Mouse (Mus musculus) CH12.LX (cell line): ENCODE results near the gene Usb1. TPM values are rescaled to one million over a fixed set of nuclear protein-coding genes. Genes with fewer than 3 reads are reported as not detected.

Experiments used
- DNase-seq: peaks from one replicate; pipeline ENCODE4 v3.0.0-alpha.2; 2013; ENCODE audit errors: extremely low read depth
- H3K27ac ChIP-seq: 2 replicates; pipeline ENCODE4 v1.5.1; 2012; ENCODE audit warnings: low read depth, mild to moderate bottlenecking, control low read depth, moderate library complexity; ENCODE audit not compliant: insufficient read depth
- H3K27me3 ChIP-seq: replicated peaks from 2 replicates; pipeline ENCODE3; 2012; ENCODE audit warnings: inconsistent platforms
- H3K36me3 ChIP-seq, 2 experiments: replicated peaks in 1 of 2; 2 replicates each; pipeline versions ENCODE3 to v1.6.1; 2012; ENCODE audit warnings: inconsistent platforms in 1 of 2, low read length in 1 of 2, mild to moderate bottlenecking in 1 of 2, mixed read lengths in 1 of 2, moderate library complexity in 1 of 2; ENCODE audit not compliant: control insufficient read depth in 1 of 2, insufficient read depth in 1 of 2
- H3K4me1 ChIP-seq, 2 experiments: 2 replicates each; pipeline ENCODE4 v1.6.1; 2012; ENCODE audit warnings: inconsistent platforms in 1 of 2, moderate library complexity in 1 of 2; ENCODE audit not compliant: insufficient read depth in 2 of 2, control insufficient read depth in 1 of 2
- H3K4me2 ChIP-seq: 2 replicates; pipeline ENCODE4 v1.6.1; 2012; ENCODE audit warnings: low read depth, mild to moderate bottlenecking, control low read depth; ENCODE audit not compliant: poor library complexity, insufficient read depth, severe bottlenecking
- H3K4me3 ChIP-seq, 3 experiments: fragments of 150-350 bp in 1 of 3; sonication (generic) in 1 of 3; replicated peaks in 1 of 3; 2 replicates each; pipeline versions ENCODE3 to v1.5.1; 2011 to 2012; ENCODE audit warnings: low read depth in 2 of 3, low read length in 2 of 3, mild to moderate bottlenecking in 2 of 3, moderate library complexity in 2 of 3, control low read depth in 1 of 3, improper control_type of control experiment in 1 of 3, inconsistent platforms in 1 of 3, mixed read lengths in 1 of 3; ENCODE audit not compliant: poor library complexity in 1 of 3
- H3K79me2 ChIP-seq: replicated peaks from 2 replicates; pipeline ENCODE4 v1.6.1; 2012; ENCODE audit warnings: mild to moderate bottlenecking, moderate library complexity; ENCODE audit not compliant: control insufficient read depth, poor library complexity, insufficient read depth, severe bottlenecking; ENCODE audit errors: extremely low read depth
- H3K9ac ChIP-seq: 2 replicates; pipeline ENCODE4 v1.6.1; 2012; ENCODE audit warnings: low read depth, mild to moderate bottlenecking, control low read depth, moderate library complexity; ENCODE audit not compliant: insufficient read depth
- H3K9me3 ChIP-seq: replicated peaks from 2 replicates; pipeline ENCODE3; 2012; ENCODE audit warnings: low read length, inconsistent platforms, mixed read lengths
- CTCF ChIP-seq, 2 experiments: IDR thresholded peaks in 1 of 2; conservative IDR thresholded peaks in 1 of 2; 2 replicates each; pipeline ENCODE4 v1.5.1; 2011 to 2012; ENCODE audit warnings: low read depth in 2 of 2, low read length in 2 of 2, improper control_type of control experiment in 1 of 2, inconsistent platforms in 1 of 2, mild to moderate bottlenecking in 1 of 2, moderate library complexity in 1 of 2
- EP300 ChIP-seq: IDR thresholded peaks from 2 replicates; pipeline ENCODE4 v1.6.1; 2011; ENCODE audit warnings: low read length, improper control_type of control experiment
- HCFC1 ChIP-seq: IDR thresholded peaks from 2 replicates; pipeline ENCODE4 v1.6.1; 2012; ENCODE audit warnings: low read depth, mild to moderate bottlenecking, inconsistent platforms, low read length, improper control_type of control experiment
- IRF4 ChIP-seq: IDR thresholded peaks from 2 replicates; pipeline ENCODE4 v1.6.1; 2014; ENCODE audit warnings: low read depth, mild to moderate bottlenecking, inconsistent platforms, low read length, improper control_type of control experiment
- JUN ChIP-seq: IDR thresholded peaks from 2 replicates; pipeline ENCODE4 v1.6.1; 2011; ENCODE audit warnings: low read depth, mild to moderate bottlenecking, low read length, improper control_type of control experiment, moderate library complexity; ENCODE audit not compliant: insufficient read depth
- JUND ChIP-seq: conservative IDR thresholded peaks from 2 replicates; pipeline ENCODE4 v1.6.1; 2011; ENCODE audit warnings: low read depth, low read length, improper control_type of control experiment
- KAT2A ChIP-seq: IDR thresholded peaks from 2 replicates; pipeline ENCODE4 v1.6.1; 2012; ENCODE audit warnings: low read length, improper control_type of control experiment, inconsistent platforms; ENCODE audit not compliant: insufficient replicate concordance
- MAZ ChIP-seq: IDR thresholded peaks from 2 replicates; pipeline ENCODE4 v1.6.1; 2012; ENCODE audit warnings: low read depth, mild to moderate bottlenecking, inconsistent platforms, low read length, improper control_type of control experiment, moderate library complexity
- MEF2A ChIP-seq: IDR thresholded peaks from 2 replicates; pipeline ENCODE4 v1.6.1; 2014; ENCODE audit warnings: low read depth, mild to moderate bottlenecking, inconsistent platforms, low read length, improper control_type of control experiment, borderline replicate concordance
- MXI1 ChIP-seq: IDR thresholded peaks from 2 replicates; pipeline ENCODE4 v1.6.1; 2011; ENCODE audit warnings: mild to moderate bottlenecking, low read depth, low read length, improper control_type of control experiment
- POLR2A ChIP-seq: IDR thresholded peaks from 2 replicates; pipeline ENCODE4 v1.6.1; 2011; ENCODE audit warnings: low read depth, mild to moderate bottlenecking, improper control_type of control experiment, low read length
- RAD21 ChIP-seq: IDR thresholded peaks from 2 replicates; pipeline ENCODE4 v1.6.1; 2011; ENCODE audit warnings: low read depth, mild to moderate bottlenecking, low read length, improper control_type of control experiment, moderate library complexity
- SMC3 ChIP-seq: IDR thresholded peaks from 2 replicates; pipeline ENCODE4 v1.6.1; 2011; ENCODE audit warnings: low read depth, low read length, improper control_type of control experiment
- ZC3H11A ChIP-seq: IDR thresholded peaks from 2 replicates; pipeline ENCODE4 v1.6.1; 2012; ENCODE audit warnings: low read depth, mild to moderate bottlenecking, inconsistent platforms, low read length, improper control_type of control experiment
- ZMIZ1 ChIP-seq: IDR thresholded peaks from 2 replicates; pipeline ENCODE4 v1.6.1; 2012; ENCODE audit warnings: low read depth, mild to moderate bottlenecking, inconsistent platforms, low read length, improper control_type of control experiment
- dilution Hi-C: fragments of 300-500 bp; cut with MboI; formaldehyde crosslinking; loops from 2 replicates; pipeline ENCODE4 v1.14.3; 2020; ENCODE audit warnings: low sequenced_read_pairs; ENCODE audit not compliant: extremely low pct_unique_long_range_greater_than_20kb, extremely low pct_ligation_motif_present
- in situ Hi-C: fragments of 300-500 bp; cut with MboI; formaldehyde crosslinking; loops from 3 replicates; pipeline ENCODE4 v1.14.3; 2019; ENCODE audit warnings: low sequenced_read_pairs, low pct_ligation_motif_present, low pct_unique_long_range_greater_than_20kb, mixed read lengths
- polyA plus RNA-seq: library from polyadenylated mRNA; unstranded; fragments of >175 nt; gene quantifications from 2 replicates; pipeline ENCODE4 v1.2.1, GENCODE M21; 2012; ENCODE audit warnings: low read depth; ENCODE audit not compliant: insufficient read length
- total RNA-seq, 2 experiments: library from RNA; depleted of rRNA; stranded (reverse); fragments of 300-350 nt in 1 of 2; fragments of >200 nt in 1 of 2; gene quantifications; 2 replicates each; pipeline ENCODE4 v1.2.3; 2012 to 2014

The Usb1 gene
- total and polyA plus RNA-seq, 3 experiments, result 15.2 to 25.0 (median 16.4) TPM

DNA sequence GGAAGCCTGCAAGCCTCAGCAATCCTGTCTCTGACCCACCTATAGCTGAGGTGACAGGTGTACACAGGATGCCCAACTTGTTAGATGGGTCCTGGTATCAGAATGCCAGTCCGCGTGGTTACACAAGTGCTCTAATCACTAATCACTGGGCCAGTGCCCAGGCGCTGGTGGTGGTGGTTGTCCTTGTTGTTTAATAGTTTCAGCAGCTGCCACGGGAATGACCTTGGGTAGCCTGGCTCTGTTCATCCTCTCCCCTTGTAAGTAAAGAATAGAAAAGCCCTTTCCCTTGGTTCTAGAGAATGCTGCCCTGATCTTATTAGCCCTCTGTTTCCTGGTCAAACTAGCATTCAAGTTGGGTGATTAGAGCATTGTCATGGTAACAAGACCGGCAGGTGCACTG, 9.6 kb downstream of the Usb1 start:
- Histone ChIP-seq H3K79me2 (no peaks in the 10 kb centered on the region), H3K9me3 (no peaks in the 10 kb centered on the region), H3K4me3 (no peak overlapping the region), H3K27ac (no peak overlapping the region), H3K36me3 (peaks cover 15 to 85% of the 10 kb centered on the region in 2 experiments), H3K4me2 (no peak overlapping the region), H3K27me3 (no peaks in the 10 kb centered on the region), H3K9ac (no peak overlapping the region), H3K4me1 (no peaks in the 10 kb centered on the region)
- in situ Hi-C loops, result no loop called here
- no peak for DNase-seq
- dilution Hi-C loops, result no loop called here
- TF ChIP-seq MAZ (no peak), POLR2A (no peak), HCFC1 (no peak)
- TF ChIP-seq, all 38 proteins: peak for 0

DNA sequence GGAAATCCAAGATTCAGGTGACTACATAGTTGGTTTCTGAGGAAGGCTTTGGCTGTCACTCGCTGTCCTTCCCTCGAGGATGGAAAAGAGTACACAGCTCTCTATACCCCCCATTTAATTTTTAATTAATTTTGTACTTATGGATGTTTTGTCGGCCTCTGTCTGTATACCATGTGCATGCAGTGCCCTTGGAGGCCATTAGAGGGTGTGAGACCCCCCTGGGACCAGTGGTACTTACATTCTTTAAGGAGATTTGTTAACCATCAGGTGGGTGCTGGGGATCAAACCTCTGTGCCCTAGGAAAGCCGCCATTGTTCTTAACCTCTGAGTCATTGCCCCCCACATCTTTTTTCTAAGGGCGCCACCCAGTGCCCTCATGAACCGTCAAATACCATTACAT, 12.6 kb downstream of the Usb1 start:
- H3K9me3 ChIP-seq, result no peaks in the 10 kb centered on the region
- H3K9ac ChIP-seq, result no peak overlapping the region
- peaks cover 0 to 11% of the 10 kb centered on the region in 2 experiments; a peak in 2 of 4 replicates for H3K4me1 ChIP-seq
- dilution Hi-C loops (no loop called here), in situ Hi-C loops (no loop called here)
- TF ChIP-seq CTCF (conservative IDR thresholded peaks at IDR 0.05 in 1 of 2, IDR thresholded peaks at IDR 0.05 in 1 of 2; ENCODE audit: low read depth in 2 of 2, low read length in 2 of 2) (peak in 1 of 2 experiments; percentile 52; a peak in 2 of 4 replicates), EP300 (no peak)
- H3K4me2 ChIP-seq, result no peak overlapping the region
- H3K79me2 ChIP-seq, result no peaks in the 10 kb centered on the region
- DNase-seq, result no peak
- no peaks in the 10 kb centered on the region for H3K27me3 ChIP-seq
- no peak overlapping the region for H3K27ac ChIP-seq
- no peak overlapping the region for H3K4me3 ChIP-seq
- peaks cover 7 to 71% of the 10 kb centered on the region in 2 experiments for H3K36me3 ChIP-seq

DNA sequence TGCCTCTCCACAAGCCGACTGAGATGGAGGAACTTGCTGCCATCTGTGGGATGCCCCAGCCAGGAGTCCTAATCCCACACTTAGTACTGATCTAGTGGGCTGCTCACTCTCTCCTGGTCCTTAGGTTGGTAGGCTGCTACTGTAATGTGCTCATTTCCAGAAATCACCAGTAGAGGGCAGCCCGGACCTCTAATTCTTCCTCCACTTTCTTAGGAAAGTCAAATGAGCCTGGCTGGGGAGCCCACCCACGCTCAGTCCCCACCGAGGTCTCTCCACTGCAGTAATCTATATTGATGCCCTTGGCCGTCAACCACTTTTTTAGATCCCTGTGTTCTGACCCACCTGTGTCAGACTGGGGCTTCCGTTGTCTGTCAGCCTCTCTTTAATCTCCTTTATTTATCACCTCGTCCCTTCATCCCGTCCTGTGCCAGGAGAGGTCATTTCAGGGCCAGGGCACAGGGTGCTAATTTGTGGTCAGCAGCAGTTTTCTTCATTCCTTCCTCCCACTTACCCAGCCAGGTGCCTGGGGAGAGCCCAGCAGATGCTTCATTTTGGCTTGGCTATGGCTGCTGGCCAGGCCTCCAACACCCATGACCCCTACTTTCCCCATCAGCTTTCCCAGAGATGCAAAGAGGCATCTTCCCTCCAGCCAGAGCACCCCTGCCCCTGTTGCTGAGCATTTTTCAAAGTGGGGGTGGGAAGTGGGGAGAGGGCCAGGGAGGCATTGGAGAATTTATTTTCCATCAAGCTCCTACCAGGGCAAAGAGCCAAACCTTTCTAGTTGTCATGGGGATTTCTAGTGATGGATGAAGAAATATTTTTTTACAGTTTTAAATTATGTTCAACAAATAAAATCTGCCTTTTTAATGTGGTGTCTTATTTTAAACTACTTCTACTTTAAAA, 14.8 kb downstream of the Usb1 start:
- H3K27ac ChIP-seq, result no peak overlapping the region
- H3K27me3 ChIP-seq, result no peaks in the 10 kb centered on the region
- H3K4me1 ChIP-seq, result peaks cover 0 to 11% of the 10 kb centered on the region in 2 experiments; a peak in 2 of 4 replicates
- dilution Hi-C loops, result no loop called here
- H3K9ac ChIP-seq, result no peak overlapping the region
- peak; percentile 69 for DNase-seq
- H3K79me2 ChIP-seq, result no peaks in the 10 kb centered on the region
- in situ Hi-C loops, result no loop called here
- TF ChIP-seq ZC3H11A, result no peak
- TF ChIP-seq MEF2A, result no peak
- TF ChIP-seq SMC3, result peak; percentile 64
- TF ChIP-seq RAD21, result peak; percentile 78
- TF ChIP-seq JUN, result no peak
- no peak for TF ChIP-seq KAT2A
- no peak for TF ChIP-seq IRF4
- TF ChIP-seq ZMIZ1, result no peak
- no peak for TF ChIP-seq JUND
- no peak for TF ChIP-seq MXI1
- TF ChIP-seq CTCF (conservative IDR thresholded peaks at IDR 0.05 in 1 of 2, IDR thresholded peaks at IDR 0.05 in 1 of 2; ENCODE audit: low read depth in 2 of 2, low read length in 2 of 2), result peak; percentile 39 to 79; a peak in 3 of 4 replicates
- peaks cover 3 to 50% of the 10 kb centered on the region in 2 experiments for H3K36me3 ChIP-seq
- H3K4me3 ChIP-seq, result no peak overlapping the region
- H3K4me2 ChIP-seq, result no peak overlapping the region
- H3K9me3 ChIP-seq, result peaks cover under 1% of the 10 kb centered on the region
